Mouse (Mus musculus): ENCODE measurements at regions not wholly inside any gene's neighbourhood (a gene's known extent, or its start where the extent isn't known, plus 50 kb on each side); places are given as distances from the start of the nearest gene placed in this dataset.

DNA sequence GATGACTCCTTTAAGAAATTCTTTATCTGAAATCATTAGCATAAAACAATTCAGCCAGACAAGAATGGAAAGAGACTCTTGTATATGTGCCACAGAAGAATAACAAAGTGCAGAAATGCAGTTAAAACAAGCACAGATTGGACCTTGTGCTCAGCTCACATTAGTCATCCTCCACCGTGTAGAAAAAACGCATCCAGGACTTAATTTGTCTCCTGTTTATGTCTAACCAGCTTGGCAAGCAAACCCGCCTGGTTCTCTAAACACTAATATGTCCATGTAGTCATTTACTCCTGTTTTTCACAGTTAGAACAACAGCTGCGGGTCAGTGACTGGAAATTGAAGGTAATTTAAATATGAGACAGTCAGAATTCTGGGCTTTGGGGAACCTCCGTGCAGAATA is 268.7 kb downstream of the Efnb2 start:
- no peak for DNase-seq (ENCODE audit: extremely low spot score, low spot score)

GRCm38 (mm10) chr8:8391321-8391720 is 269.7 kb downstream of the Efnb2 start:
- no peak for DNase-seq (ENCODE audit: extremely low spot score, low spot score)

DNA sequence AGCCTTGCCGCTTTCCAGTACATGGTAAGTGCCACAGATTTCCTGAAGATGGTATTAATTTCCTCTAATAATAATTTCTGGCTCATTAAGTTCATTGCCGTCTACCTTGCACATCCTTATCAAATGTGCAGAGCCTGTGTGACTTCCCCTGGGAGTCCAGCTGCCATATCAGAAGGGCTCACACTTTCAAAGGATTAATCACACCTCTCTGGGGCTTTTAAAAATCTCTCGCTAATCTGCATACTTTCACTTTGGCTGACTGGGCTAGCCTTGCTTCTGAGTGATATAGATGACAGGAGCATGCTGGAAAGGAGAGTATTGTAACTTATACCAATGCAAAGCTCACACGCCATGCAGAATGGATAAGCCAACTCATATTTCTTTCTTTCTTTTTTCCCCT is 282.8 kb downstream of the Efnb2 start:
- DNase-seq (ENCODE audit: extremely low spot score, low spot score), result no peak

DNA sequence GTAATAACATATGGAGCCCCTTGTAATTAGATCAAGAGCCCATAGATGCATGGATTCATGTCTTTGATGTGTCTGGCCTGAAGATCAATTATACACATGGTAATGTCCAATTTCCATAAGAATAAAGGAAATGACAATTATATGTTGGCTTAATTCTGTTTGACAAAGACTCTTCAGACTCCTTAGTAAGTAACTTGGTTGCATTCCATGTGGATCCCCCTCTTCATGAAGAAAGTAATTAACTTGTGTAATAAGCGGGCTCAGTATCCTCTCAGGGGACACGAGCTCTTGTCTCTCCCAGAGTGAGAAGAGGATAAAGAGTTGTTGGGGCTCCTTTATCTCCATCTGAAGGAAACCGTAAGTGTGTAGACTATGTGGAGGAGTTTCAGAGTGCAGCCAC is 284.3 kb downstream of the Efnb2 start:
- DNase-seq (ENCODE audit: extremely low spot score, low spot score), result no peak

- no peak for DNase-seq (ENCODE audit: extremely low spot score, low spot score)
These were observed 284.7 kb downstream of the Efnb2 start for GRCm38 (mm10) chr8:8376379-8376778.

- DNase-seq (ENCODE audit: extremely low spot score, low spot score), result no peak
These were observed 293.7 kb downstream of the Efnb2 start for GRCm38 (mm10) chr8:8367282-8367871.

GRCm38 (mm10) chr8:8361941-8362537 is 299.0 kb downstream of the Efnb2 start:
- peak; percentile 18 for DNase-seq (ENCODE audit: extremely low spot score, low spot score)

GRCm38 (mm10) chr8:8360586-8360985 is 300.5 kb downstream of the Efnb2 start:
- DNase-seq (ENCODE audit: extremely low spot score, low spot score), result no peak

DNA sequence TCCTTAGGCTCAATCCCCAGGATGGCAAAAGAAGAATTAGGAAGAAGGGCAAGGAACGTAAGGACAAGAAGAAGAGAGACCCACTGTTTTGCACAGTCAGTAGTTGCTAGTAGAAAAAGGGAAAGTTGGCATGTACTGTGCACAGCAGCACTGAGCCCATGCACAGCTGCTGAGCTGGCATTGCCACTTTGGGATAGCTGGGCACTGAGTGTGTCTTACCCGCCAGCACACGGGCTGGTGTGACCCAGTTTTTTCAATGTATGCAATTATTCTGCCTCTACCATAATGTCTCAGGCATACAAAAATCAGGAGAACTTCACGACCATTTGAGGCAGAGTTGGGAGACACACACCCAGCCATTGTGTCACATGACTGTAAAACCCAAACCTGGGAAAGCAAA is 306.1 kb downstream of the Efnb2 start:
- no peak for DNase-seq (ENCODE audit: extremely low spot score, low spot score)

DNA sequence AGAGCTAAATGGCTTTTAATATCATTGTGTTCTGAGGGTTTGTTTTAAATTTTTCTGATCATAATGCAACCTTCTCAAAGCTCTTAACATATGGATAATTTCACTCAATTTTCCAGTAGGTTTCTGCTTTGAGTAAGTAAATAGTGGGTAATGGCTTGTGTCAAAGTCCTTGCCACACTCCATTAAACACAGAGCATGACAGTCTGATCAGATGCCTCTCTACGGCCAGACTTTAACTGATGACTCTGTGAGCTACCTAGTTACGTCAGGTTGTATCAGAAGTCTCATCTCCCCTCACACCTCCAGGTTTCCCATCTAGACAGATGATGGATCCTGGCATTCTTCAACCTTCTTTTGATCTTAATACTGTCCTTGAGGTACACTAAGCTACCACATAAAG is 316.4 kb downstream of the Efnb2 start:
- no peak for DNase-seq (ENCODE audit: extremely low spot score, low spot score)

DNA sequence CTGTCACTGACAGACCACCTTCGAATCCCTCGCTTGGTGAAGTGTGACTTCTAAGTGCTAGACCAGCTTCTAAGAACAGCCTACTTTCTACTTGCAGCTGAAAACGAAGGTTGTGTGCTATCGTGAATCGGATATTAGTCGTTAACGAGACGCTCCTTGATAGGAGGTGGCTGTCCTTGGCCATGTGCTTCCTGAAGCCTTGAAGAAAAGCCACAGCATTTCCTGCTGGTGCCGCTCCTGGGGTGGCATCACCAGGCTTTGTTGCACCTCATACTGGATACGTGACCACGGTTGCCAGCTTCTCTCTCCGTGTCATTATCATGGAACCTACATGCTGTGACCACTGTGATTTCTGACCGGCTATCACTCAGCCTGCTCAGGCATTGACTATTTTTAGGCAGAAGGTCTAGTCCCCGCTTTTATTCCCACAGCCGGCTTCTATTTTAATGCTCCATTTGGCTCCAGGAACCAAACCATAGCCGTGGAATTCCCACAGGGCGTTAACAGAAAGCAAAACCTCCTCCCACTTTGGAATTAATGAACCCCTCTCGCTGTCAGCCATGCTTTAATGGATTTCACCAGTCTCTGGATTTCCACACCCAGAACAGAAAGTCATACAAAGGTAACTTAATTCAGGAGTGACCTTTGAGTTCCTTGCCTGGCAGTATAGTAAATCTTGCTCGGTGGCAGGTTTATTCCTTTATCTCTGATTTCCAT is 325.6 kb downstream of the Efnb2 start:
- no peak for DNase-seq (ENCODE audit: extremely low spot score, low spot score)

DNA sequence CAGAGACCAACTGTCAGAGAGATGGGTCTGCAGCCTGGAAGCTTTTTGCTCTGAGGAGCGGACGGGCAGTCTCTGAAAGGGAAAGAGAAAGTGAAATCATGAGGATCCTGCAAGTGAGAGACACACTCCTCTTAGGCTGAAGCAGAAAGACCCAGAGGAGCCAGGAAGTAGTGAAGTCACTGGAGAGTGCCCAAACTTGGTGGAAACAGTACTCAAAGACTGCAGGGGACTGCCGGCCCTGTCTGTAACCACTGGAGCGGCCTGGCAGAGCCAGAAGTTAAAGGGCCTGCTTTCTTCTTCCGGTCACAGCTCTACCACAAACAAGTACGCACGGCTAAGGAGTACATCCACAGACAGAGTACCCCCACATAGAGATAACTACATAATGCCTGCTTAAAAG is 326.5 kb downstream of the Efnb2 start:
- no peak for DNase-seq (ENCODE audit: extremely low spot score, low spot score)

DNA sequence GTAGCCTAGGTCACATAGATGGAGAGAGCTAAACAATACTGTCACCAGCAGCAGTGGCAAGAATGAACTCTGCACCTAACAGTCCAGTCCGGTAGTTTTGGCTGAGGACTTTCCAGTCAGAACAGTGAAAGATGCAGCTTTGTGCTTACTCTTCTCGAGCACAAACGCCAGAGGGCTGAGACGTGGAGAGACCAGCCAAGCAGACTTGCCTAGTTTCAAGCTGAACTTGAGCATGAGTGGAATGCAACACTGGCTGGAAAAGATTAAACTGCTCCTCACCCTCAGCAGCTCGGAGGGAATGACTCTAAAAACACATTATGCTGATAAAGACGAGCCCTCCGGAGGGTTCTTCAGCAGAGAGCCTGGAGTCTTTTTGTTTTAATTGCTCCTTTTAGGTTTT is 329.8 kb downstream of the Efnb2 start:
- DNase-seq (ENCODE audit: extremely low spot score, low spot score), result no peak

DNA sequence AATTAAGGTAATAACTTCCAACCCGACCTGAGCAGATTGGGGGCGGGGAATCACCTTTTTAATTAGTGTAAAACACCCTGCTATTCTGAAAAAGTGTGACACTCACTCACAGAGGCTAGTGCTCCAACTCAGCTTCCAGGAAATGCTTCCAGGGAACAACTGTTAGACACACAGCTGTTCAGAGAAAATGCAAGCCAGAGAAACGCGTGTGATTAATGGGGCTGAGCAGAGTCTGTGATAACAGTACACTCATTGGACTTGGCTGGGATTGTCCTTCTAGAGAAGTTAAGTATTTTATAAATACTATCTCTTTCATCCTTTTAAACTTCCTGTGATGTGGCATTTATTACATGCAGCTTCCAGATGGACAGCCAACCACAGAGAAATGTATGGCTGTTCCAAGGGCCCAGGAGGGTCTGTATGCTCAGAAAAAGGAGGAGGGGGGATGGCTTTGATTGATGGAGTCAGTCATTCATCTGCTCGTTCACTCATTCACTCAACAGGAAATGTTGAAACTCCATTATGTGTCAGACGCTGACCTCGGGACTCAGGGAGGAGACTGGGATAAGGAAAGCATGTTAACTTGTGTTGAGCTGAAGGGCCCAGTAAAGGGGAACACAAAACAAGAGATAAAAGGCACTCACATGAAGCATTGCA is 332.9 kb downstream of the Efnb2 start:
- no peak for DNase-seq (ENCODE audit: extremely low spot score, low spot score)

GRCm38 (mm10) chr8:8326066-8326834 is 334.8 kb downstream of the Efnb2 start:
- no peak for DNase-seq (ENCODE audit: extremely low spot score, low spot score)

DNA sequence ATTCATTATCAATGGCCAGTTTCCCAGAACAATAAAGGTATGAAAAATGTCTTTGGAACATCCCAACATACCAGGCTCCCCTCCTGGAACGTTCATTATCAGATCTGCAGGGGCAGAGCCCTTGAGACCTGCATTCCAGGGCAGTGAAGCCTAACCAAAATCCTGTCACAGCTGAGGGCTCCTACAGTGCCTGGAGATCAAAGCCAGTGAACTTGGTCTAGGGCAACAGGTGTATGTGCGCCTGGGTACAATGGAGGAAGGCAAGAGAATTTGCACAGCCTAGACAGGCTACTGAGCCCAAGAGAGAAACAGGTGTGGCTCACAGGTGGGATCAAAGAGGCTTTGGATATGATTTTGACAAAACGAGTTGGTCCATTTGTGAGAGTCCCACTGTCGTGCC is 335.6 kb downstream of the Efnb2 start:
- DNase-seq (ENCODE audit: extremely low spot score, low spot score), result no peak

DNA sequence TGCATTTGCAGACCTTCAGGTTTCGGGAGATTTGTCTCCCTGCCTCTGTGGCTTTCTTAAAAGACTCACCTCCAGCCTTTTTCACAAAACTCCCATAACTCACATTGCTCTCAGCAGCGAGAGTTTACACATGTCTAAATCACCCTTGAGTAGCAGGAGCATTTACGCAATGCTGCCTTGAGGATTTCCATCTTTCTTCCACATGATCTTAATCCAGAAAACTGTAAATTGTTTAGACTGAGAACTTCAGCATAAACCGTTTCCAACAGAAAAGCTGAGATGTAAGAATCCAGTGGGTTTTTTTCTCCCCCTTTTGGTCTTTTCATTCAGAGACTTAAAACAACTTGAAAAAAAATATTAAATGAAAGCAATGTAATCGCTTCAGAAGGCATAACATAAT is 336.5 kb downstream of the Efnb2 start:
- DNase-seq (ENCODE audit: extremely low spot score, low spot score), result no peak

DNA sequence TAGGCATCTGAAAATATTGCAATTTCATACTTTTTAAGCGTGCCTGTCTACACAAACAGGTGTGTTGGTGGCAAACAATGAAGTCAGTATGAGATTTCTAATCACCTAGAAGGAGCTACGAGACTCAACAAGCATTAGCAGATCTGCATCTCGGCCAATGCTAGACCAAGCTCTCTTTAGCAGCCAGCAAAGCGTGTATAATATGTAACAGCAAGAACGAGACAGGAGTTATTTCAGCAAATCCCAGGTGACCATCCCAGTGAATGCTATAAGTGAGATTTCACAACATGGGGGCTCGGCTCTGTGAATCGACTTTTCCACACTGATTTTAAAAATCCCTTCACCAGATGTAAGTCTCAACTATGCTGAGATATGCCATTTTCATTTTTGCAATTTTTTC is 352.8 kb downstream of the Efnb2 start:
- no peak for DNase-seq (ENCODE audit: extremely low spot score, low spot score)

- DNase-seq (ENCODE audit: extremely low spot score, low spot score), result no peak
These were observed 353.6 kb downstream of the Efnb2 start for GRCm38 (mm10) chr8:8307487-8307886.

- no peak for DNase-seq (ENCODE audit: extremely low spot score, low spot score)
These were observed 360.9 kb downstream of the Efnb2 start for GRCm38 (mm10) chr8:8299965-8300767.

Measured in neural tube, embryonic 10.5 days (tissue).